Mouse (Mus musculus) left cerebral cortex, adult 2 months (tissue): Measurements from ENCODE around the gene Slc24a3. TPM values are rescaled to one million over a fixed set of nuclear protein-coding genes. Genes with fewer than 3 reads are reported as not detected.

Experiments used
- DNase-seq, 2 experiments: peaks; one replicate each; pipeline ENCODE4 v3.0.0; 2021 to 2022; ENCODE audit warnings: low spot score in 2 of 2, mixed read lengths in 1 of 2; ENCODE audit errors: extremely low spot score in 1 of 2
- H3K27ac ChIP-seq: fragments of 200-600 bp; 2 replicates; pipeline ENCODE4 v1.8.1; 2022
- H3K4me3 ChIP-seq: fragments of 200-600 bp; 2 replicates; pipeline ENCODE4 v1.8.1; 2022
- CTCF ChIP-seq: fragments of 200-600 bp; IDR thresholded peaks from 2 replicates; pipeline ENCODE4 v1.8.1; 2022; ENCODE audit warnings: antibody characterized with exemption, mild to moderate bottlenecking, moderate library complexity
- intact Hi-C: fragments of 180-260 bp; cut with DNase I; formaldehyde crosslinking; loops from one replicate; pipeline ENCODE4 v1.15.1; 2025
- total RNA-seq, 2 experiments: library from RNA; stranded (reverse); gene quantifications; 2 replicates each; pipeline ENCODE4 v1.2.3; 2021

The Slc24a3 gene
- total RNA-seq, 2 experiments from 2014 or later = 108 to 113 TPM

GRCm38 (mm10) chr2:145216580-145216979 is 49.0 kb downstream of the Slc24a3 start:
- TF ChIP-seq CTCF = no peak
- no peak for DNase-seq
- intact Hi-C loops = no loop called here
- Histone ChIP-seq H3K4me3 (no peak overlapping the region), H3K27ac (no peak overlapping the region)

GRCm38 (mm10) chr2:145217422-145217821 is 49.9 kb downstream of the Slc24a3 start:
- intact Hi-C loops = no loop called here
- Histone ChIP-seq H3K4me3 (no peak overlapping the region), H3K27ac (no peak overlapping the region)
- TF ChIP-seq CTCF = no peak
- DNase-seq = no peak

GRCm38 (mm10) chr2:145219246-145219645 is 51.7 kb downstream of the Slc24a3 start:
- DNase-seq = no peak
- no peak for TF ChIP-seq CTCF
- H3K4me3 ChIP-seq = no peak overlapping the region
- intact Hi-C loops = no loop called here
- H3K27ac ChIP-seq = no peak overlapping the region

GRCm38 (mm10) chr2:145223646-145224045 is 56.1 kb downstream of the Slc24a3 start:
- Histone ChIP-seq H3K4me3 (no peak overlapping the region), H3K27ac (no peak overlapping the region)
- TF ChIP-seq CTCF = no peak
- no peak for DNase-seq
- intact Hi-C loops = no loop called here

- Histone ChIP-seq H3K27ac (no peak overlapping the region), H3K4me3 (no peak overlapping the region)
- no peak for DNase-seq
- TF ChIP-seq CTCF = no peak
- intact Hi-C loops = no loop called here
Observed at GRCm38 (mm10) chr2:145225640-145226039, 58.1 kb downstream of the Slc24a3 start.

- H3K4me3 ChIP-seq = no peak overlapping the region
- H3K27ac ChIP-seq = no peak overlapping the region
- no peak for TF ChIP-seq CTCF
- intact Hi-C loops = no loop called here
- DNase-seq = no peak
Observed at GRCm38 (mm10) chr2:145226100-145226499, 58.5 kb downstream of the Slc24a3 start.

GRCm38 (mm10) chr2:145227351-145227750 is 59.8 kb downstream of the Slc24a3 start:
- Histone ChIP-seq H3K4me3 (no peak overlapping the region), H3K27ac (no peak overlapping the region)
- intact Hi-C loops = no loop called here
- TF ChIP-seq CTCF = no peak
- DNase-seq = no peak

- TF ChIP-seq CTCF = no peak
- no peak overlapping the region for H3K4me3 ChIP-seq
- no peak for DNase-seq
- intact Hi-C loops = no loop called here
- peak overlapping the region; percentile 34; the same call in 1 of the 2 replicates for H3K27ac ChIP-seq
Observed at GRCm38 (mm10) chr2:145232764-145233484, 65.4 kb downstream of the Slc24a3 start.

- Histone ChIP-seq H3K4me3 (no peak overlapping the region), H3K27ac (no peak overlapping the region; the same call in none of the 2 replicates)
- intact Hi-C loops = no loop called here
- DNase-seq = peak; percentile 33 to 35
- TF ChIP-seq CTCF = no peak
Observed at GRCm38 (mm10) chr2:145233547-145234398, 66.2 kb downstream of the Slc24a3 start.

- DNase-seq = no peak
- TF ChIP-seq CTCF = no peak
- Histone ChIP-seq H3K4me3 (no peak overlapping the region), H3K27ac (no peak overlapping the region)
- intact Hi-C loops = no loop called here
Observed at GRCm38 (mm10) chr2:145246384-145246783, 78.8 kb downstream of the Slc24a3 start.

- TF ChIP-seq CTCF = no peak
- H3K4me3 ChIP-seq = no peak overlapping the region
- no peak for DNase-seq
- intact Hi-C loops = no loop called here
- no peak overlapping the region for H3K27ac ChIP-seq
Observed at GRCm38 (mm10) chr2:145248185-145248584, 80.6 kb downstream of the Slc24a3 start.

GRCm38 (mm10) chr2:145257332-145257731 is 89.8 kb downstream of the Slc24a3 start:
- no peak for DNase-seq
- no peak for TF ChIP-seq CTCF
- Histone ChIP-seq H3K27ac (no peak overlapping the region), H3K4me3 (no peak overlapping the region)
- intact Hi-C loops = no loop called here

GRCm38 (mm10) chr2:145257855-145258254 is 90.3 kb downstream of the Slc24a3 start:
- no peak overlapping the region for H3K27ac ChIP-seq
- intact Hi-C loops = no loop called here
- no peak for TF ChIP-seq CTCF

More at GRCm38 (mm10) chr2:145257855-145258254, 90.3 kb downstream of the Slc24a3 start:
- no peak for DNase-seq
- no peak overlapping the region for H3K4me3 ChIP-seq
